Mouse (Mus musculus) megakaryocyte, embryonic 14.5 days (primary cell): ENCODE data around the gene Tsc22d3.

Source experiments
- FLI1 ChIP-seq: IDR thresholded peaks from 2 replicates; pipeline ENCODE4 v1.6.1; 2012; ENCODE audit warnings: low read length, inconsistent platforms, mixed read lengths
- GATA1 ChIP-seq: IDR thresholded peaks from 3 replicates; pipeline ENCODE4 v1.6.1; 2012; ENCODE audit warnings: mixed read lengths, low read length, inconsistent platforms, borderline replicate concordance

GRCm38 (mm10) chrX:140638028-140638427, 37.6 kb upstream of the Tsc22d3 start:
- no peak for TF ChIP-seq GATA1
- TF ChIP-seq FLI1: no peak
